Mouse (Mus musculus): Measurements from ENCODE around the gene Parp14. TPM values are rescaled to one million over a fixed set of nuclear protein-coding genes. Genes with fewer than 3 reads are reported as not detected.
"Not testable (repeated sequence)": the region's sequence is repeated elsewhere in the genome, so short reads cannot be mapped to it uniquely, and the experiment has no call there.

The Parp14 gene
- polyA plus RNA-seq, 1 experiment from 2014 or later, result 0.13 TPM

DNA sequence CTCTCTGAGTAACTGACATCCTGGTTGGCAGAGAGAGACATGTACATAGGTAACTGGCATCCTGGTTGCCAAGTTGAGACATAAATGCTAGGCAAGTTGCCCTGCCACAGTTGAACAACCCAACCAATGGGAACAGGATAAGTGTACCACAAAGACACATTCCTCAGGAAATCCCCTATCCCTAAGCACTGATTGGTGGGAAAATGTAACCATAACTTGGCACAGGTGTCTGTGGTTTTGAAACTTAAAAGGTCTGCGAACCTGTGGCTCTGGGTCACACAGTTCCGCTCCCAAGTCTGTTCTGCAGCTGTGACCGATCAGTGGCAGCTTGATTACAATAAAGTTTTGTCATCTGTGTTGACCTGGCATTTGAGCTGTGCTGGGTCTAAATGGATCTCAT lies 34.0 kb upstream of the Parp14 start:
- no peaks in the 10 kb centered on the region for H3K27me3 ChIP-seq (ENCODE audit: control insufficient read depth, insufficient read depth, low read length)
- ATAC-seq (ENCODE audit: low read depth), result no peak
- no peaks in the 10 kb centered on the region for H3K36me3 ChIP-seq (ENCODE audit: control insufficient read depth, insufficient read depth, low read length)
- no peaks in the 10 kb centered on the region for H3K4me1 ChIP-seq (ENCODE audit: control insufficient read depth, insufficient read depth, low read length)
- no peak overlapping the region for H3K9ac ChIP-seq (replicated peaks; ENCODE audit: low read depth, low read length)
- no peaks in the 10 kb centered on the region for H3K9me3 ChIP-seq (ENCODE audit: control insufficient read depth, low read length)
- no peak overlapping the region for H3K27ac ChIP-seq (ENCODE audit: low read depth, low read length)
- H3K4me2 ChIP-seq (ENCODE audit: low read depth, low read length), result no peak overlapping the region
- 95% methylated on average over 3 of the region's 3 CpGs for WGBS
- no peak overlapping the region for H3K4me3 ChIP-seq (ENCODE audit: low read depth, low read length)

GRCm38 (mm10) chr16:35904121-35904736 lies 32.9 kb upstream of the Parp14 start:
- no peak overlapping the region for H3K4me3 ChIP-seq (ENCODE audit: low read depth, low read length)
- no peak overlapping the region for H3K9ac ChIP-seq (replicated peaks; ENCODE audit: low read depth, low read length)
- H3K27me3 ChIP-seq (ENCODE audit: control insufficient read depth, insufficient read depth, low read length), result no peaks in the 10 kb centered on the region
- no peak overlapping the region for H3K4me2 ChIP-seq (ENCODE audit: low read depth, low read length)
- ATAC-seq (ENCODE audit: low read depth), result no peak
- no peaks in the 10 kb centered on the region for H3K4me1 ChIP-seq (ENCODE audit: control insufficient read depth, insufficient read depth, low read length)
- H3K9me3 ChIP-seq (ENCODE audit: control insufficient read depth, low read length), result no peaks in the 10 kb centered on the region
- no peak overlapping the region for H3K27ac ChIP-seq (ENCODE audit: low read depth, low read length)
- H3K36me3 ChIP-seq (ENCODE audit: control insufficient read depth, insufficient read depth, low read length), result no peaks in the 10 kb centered on the region
- WGBS, result 61% methylated on average over 4 of the region's 4 CpGs

DNA sequence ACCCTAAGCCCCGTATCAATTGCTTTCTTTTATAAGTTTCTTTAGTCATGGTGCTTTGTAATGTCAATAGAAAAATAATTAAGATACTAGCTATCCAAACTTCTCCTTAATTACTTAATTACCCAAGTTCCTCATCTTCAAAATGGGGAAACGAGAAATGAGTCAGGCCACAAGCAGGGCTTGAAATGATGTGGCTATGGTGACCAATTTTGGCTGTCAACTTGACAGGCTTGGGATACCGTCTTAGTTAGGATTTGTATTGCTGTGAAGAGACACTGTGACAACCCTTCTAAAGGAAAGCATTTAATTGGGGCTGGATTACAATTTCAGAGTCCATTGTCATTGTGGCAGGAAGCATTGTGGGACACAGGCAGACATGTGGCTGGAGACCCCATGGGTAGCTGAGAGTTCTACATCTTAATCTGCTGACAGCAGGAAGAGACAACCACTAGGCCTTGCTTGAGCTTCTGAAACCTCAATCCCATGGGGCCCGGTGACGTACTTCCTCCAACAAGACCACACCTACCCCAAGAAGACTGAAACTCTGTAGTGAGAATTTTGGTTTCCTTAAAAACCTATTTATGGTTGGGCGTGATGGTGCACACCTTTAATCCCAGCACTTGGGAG lies 31.8 kb upstream of the Parp14 start:
- H3K9ac ChIP-seq (replicated peaks; ENCODE audit: low read depth, low read length), result no peak overlapping the region
- no peaks in the 10 kb centered on the region for H3K36me3 ChIP-seq (ENCODE audit: control insufficient read depth, insufficient read depth, low read length)
- H3K4me1 ChIP-seq (ENCODE audit: control insufficient read depth, insufficient read depth, low read length), result no peaks in the 10 kb centered on the region
- H3K4me2 ChIP-seq (ENCODE audit: low read depth, low read length), result no peak overlapping the region
- no peaks in the 10 kb centered on the region for H3K9me3 ChIP-seq (ENCODE audit: control insufficient read depth, low read length)
- 90% methylated on average over 6 of the region's 6 CpGs for WGBS
- no peaks in the 10 kb centered on the region for H3K27me3 ChIP-seq (ENCODE audit: control insufficient read depth, insufficient read depth, low read length)
- no peak overlapping the region for H3K4me3 ChIP-seq (ENCODE audit: low read depth, low read length)
- no peak overlapping the region for H3K27ac ChIP-seq (ENCODE audit: low read depth, low read length)
- ATAC-seq (ENCODE audit: low read depth), result no peak

- no peaks in the 10 kb centered on the region for H3K4me1 ChIP-seq (ENCODE audit: control insufficient read depth, insufficient read depth, low read length)
- no peaks in the 10 kb centered on the region for H3K9me3 ChIP-seq (ENCODE audit: control insufficient read depth, low read length)
- H3K9ac ChIP-seq (replicated peaks; ENCODE audit: low read depth, low read length), result no peak overlapping the region
- H3K27me3 ChIP-seq (ENCODE audit: control insufficient read depth, insufficient read depth, low read length), result no peaks in the 10 kb centered on the region
- ATAC-seq (ENCODE audit: low read depth), result no peak
- H3K4me3 ChIP-seq (ENCODE audit: low read depth, low read length), result no peak overlapping the region
- no peak overlapping the region for H3K27ac ChIP-seq (ENCODE audit: low read depth, low read length)
- H3K4me2 ChIP-seq (ENCODE audit: low read depth, low read length), result no peak overlapping the region
- H3K36me3 ChIP-seq (ENCODE audit: control insufficient read depth, insufficient read depth, low read length), result no peaks in the 10 kb centered on the region
- 88% methylated on average over 3 of the region's 3 CpGs for WGBS
These were observed 29.2 kb upstream of the Parp14 start for GRCm38 (mm10) chr16:35900541-35900940.

- no peaks in the 10 kb centered on the region for H3K9me3 ChIP-seq (ENCODE audit: control insufficient read depth, low read length)
- H3K4me2 ChIP-seq (ENCODE audit: low read depth, low read length), result no peak overlapping the region
- no peak for ATAC-seq (ENCODE audit: low read depth)
- H3K27ac ChIP-seq (ENCODE audit: low read depth, low read length), result no peak overlapping the region
- H3K36me3 ChIP-seq (ENCODE audit: control insufficient read depth, insufficient read depth, low read length), result no peaks in the 10 kb centered on the region
- H3K9ac ChIP-seq (replicated peaks; ENCODE audit: low read depth, low read length), result no peak overlapping the region
- no peaks in the 10 kb centered on the region for H3K4me1 ChIP-seq (ENCODE audit: control insufficient read depth, insufficient read depth, low read length)
- 18% methylated on average over 6 of the region's 6 CpGs for WGBS
- no peak overlapping the region for H3K4me3 ChIP-seq (ENCODE audit: low read depth, low read length)
- H3K27me3 ChIP-seq (ENCODE audit: control insufficient read depth, insufficient read depth, low read length), result no peaks in the 10 kb centered on the region
These were observed 23.7 kb upstream of the Parp14 start for GRCm38 (mm10) chr16:35894997-35895396.

DNA sequence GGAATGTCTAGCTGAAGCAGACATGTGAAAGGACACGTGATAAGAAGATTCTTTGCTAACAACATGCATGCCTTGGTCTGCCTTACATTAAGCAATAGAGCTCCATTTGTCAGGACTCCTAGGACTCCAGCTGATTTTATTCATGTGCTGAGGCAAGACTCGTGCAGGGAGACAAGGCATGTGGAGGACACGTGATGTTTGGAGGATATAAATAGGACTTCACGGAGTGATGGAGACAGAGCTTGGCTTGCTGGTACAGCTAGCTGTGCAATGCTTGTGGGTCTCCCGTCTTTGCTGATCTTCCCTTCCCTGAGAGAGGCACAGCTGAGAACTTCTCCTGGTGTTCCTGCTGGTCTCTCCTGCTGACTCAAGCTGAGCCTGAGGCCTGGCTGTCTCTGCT lies 20.3 kb upstream of the Parp14 start:
- H3K9ac ChIP-seq (replicated peaks; ENCODE audit: low read depth, low read length); ATAC-seq (ENCODE audit: low read depth); H3K4me2 ChIP-seq (ENCODE audit: low read depth, low read length); H3K27me3 ChIP-seq (ENCODE audit: control insufficient read depth, insufficient read depth, low read length); H3K36me3 ChIP-seq (ENCODE audit: control insufficient read depth, insufficient read depth, low read length); H3K4me1 ChIP-seq (ENCODE audit: control insufficient read depth, insufficient read depth, low read length); H3K4me3 ChIP-seq (ENCODE audit: low read depth, low read length); H3K9me3 ChIP-seq (ENCODE audit: control insufficient read depth, low read length); H3K27ac ChIP-seq (ENCODE audit: low read depth, low read length): not testable (repeated sequence)
- WGBS, result 80% methylated on average over 5 of the region's 5 CpGs

GRCm38 (mm10) chr16:35890645-35891044 lies 19.3 kb upstream of the Parp14 start:
- Histone ChIP-seq H3K36me3 (ENCODE audit: control insufficient read depth, insufficient read depth, low read length) (no peaks in the 10 kb centered on the region), H3K4me3 (ENCODE audit: low read depth, low read length) (no peak overlapping the region), H3K27me3 (ENCODE audit: control insufficient read depth, insufficient read depth, low read length) (no peaks in the 10 kb centered on the region), H3K9me3 (ENCODE audit: control insufficient read depth, low read length) (no peaks in the 10 kb centered on the region), H3K4me2 (ENCODE audit: low read depth, low read length) (no peak overlapping the region), H3K9ac (replicated peaks; ENCODE audit: low read depth, low read length) (no peak overlapping the region), H3K27ac (ENCODE audit: low read depth, low read length) (no peak overlapping the region), H3K4me1 (ENCODE audit: control insufficient read depth, insufficient read depth, low read length) (no peaks in the 10 kb centered on the region)
- WGBS, result 81% methylated on average over 3 of the region's 3 CpGs
- ATAC-seq (ENCODE audit: low read depth), result no peak

GRCm38 (mm10) chr16:35888910-35889309 lies 17.6 kb upstream of the Parp14 start:
- no peak overlapping the region for H3K4me3 ChIP-seq (ENCODE audit: low read depth, low read length)
- no peaks in the 10 kb centered on the region for H3K9me3 ChIP-seq (ENCODE audit: control insufficient read depth, low read length)
- WGBS, result 93% methylated on average over 5 of the region's 5 CpGs
- no peak overlapping the region for H3K9ac ChIP-seq (replicated peaks; ENCODE audit: low read depth, low read length)
- H3K4me1 ChIP-seq (ENCODE audit: control insufficient read depth, insufficient read depth, low read length), result no peaks in the 10 kb centered on the region
- no peak overlapping the region for H3K4me2 ChIP-seq (ENCODE audit: low read depth, low read length)
- no peak for ATAC-seq (ENCODE audit: low read depth)
- H3K36me3 ChIP-seq (ENCODE audit: control insufficient read depth, insufficient read depth, low read length), result no peaks in the 10 kb centered on the region
- no peaks in the 10 kb centered on the region for H3K27me3 ChIP-seq (ENCODE audit: control insufficient read depth, insufficient read depth, low read length)
- no peak overlapping the region for H3K27ac ChIP-seq (ENCODE audit: low read depth, low read length)

- Histone ChIP-seq H3K36me3 (ENCODE audit: control insufficient read depth, insufficient read depth, low read length) (no peaks in the 10 kb centered on the region), H3K27me3 (ENCODE audit: control insufficient read depth, insufficient read depth, low read length) (no peaks in the 10 kb centered on the region), H3K4me1 (ENCODE audit: control insufficient read depth, insufficient read depth, low read length) (no peaks in the 10 kb centered on the region), H3K4me3 (ENCODE audit: low read depth, low read length) (no peak overlapping the region), H3K27ac (ENCODE audit: low read depth, low read length) (no peak overlapping the region), H3K9me3 (ENCODE audit: control insufficient read depth, low read length) (no peaks in the 10 kb centered on the region), H3K9ac (replicated peaks; ENCODE audit: low read depth, low read length) (no peak overlapping the region), H3K4me2 (ENCODE audit: low read depth, low read length) (no peak overlapping the region)
- WGBS, result 78% methylated on average over 7 of the region's 7 CpGs
- no peak for ATAC-seq (ENCODE audit: low read depth)
These were observed 16.8 kb upstream of the Parp14 start for GRCm38 (mm10) chr16:35888174-35888573.

All from neural tube, embryonic 14.5 days (tissue).